Mouse (Mus musculus): ENCODE data around the gene Sh2b1. TPM values are rescaled to one million over a fixed set of nuclear protein-coding genes. Genes with fewer than 3 reads are reported as not detected.
A peak's percentile ranks its signal among the peaks of the same experiment; 100 is the strongest.

Gene Sh2b1
- polyA plus RNA-seq, 1 experiment from 2014 or later, result 69.1 TPM

DNA sequence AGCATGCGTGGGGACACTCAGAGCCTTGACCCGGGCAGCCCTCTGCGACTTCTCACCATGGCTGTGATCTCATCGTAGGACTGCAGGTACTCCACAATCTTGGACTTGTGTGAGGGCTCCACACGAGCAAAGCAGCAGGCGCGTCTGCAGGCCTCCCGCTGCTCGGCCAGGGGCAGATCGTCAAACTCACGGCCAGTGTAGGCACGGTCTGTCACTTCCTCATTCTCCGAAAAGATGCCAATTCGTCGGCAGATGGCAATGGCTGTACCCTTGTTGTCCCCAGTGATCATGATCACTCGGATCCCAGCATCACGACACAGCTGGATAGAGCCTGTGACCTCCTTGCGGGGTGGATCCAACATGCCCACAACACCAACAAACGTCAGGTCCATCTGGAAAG lies 26.7 kb downstream of the Sh2b1 start:
- no peaks in the 10 kb centered on the region for H3K4me1 ChIP-seq
- no peaks in the 10 kb centered on the region for H3K9me3 ChIP-seq
- H3K27ac ChIP-seq (replicated peaks), result no peak overlapping the region
- peaks cover 14% of the 10 kb centered on the region for H3K36me3 ChIP-seq
- H3K9ac ChIP-seq (replicated peaks), result no peak overlapping the region
- no peak for ATAC-seq (replicated peaks)
- 92% methylated on average over 19 of the region's 19 CpGs for WGBS
- no peak overlapping the region for H3K4me2 ChIP-seq (replicated peaks)
- H3K4me3 ChIP-seq, result no peak overlapping the region
- H3K27me3 ChIP-seq, result no peaks in the 10 kb centered on the region

DNA sequence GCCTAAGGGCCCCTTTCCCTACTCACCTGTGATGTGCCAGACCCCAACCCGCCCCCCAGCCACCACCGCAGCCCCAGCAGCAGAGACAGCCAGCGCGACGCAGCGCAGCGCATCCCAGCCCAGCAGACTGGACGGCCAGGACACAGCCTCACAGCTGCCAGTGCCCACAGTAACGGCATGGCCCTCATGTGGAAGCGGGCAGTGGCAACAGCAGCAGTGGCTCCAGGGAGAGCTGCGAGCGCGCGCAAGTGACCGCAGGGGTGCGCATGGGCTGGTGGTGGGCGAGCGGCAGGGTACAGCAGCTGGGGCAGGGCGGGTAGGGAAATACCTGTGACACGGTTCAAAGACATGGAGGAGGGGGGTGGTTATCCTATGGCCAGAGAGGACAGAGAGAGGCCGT lies 29.0 kb downstream of the Sh2b1 start:
- Histone ChIP-seq H3K4me1 (no peaks in the 10 kb centered on the region), H3K36me3 (peaks cover 18% of the 10 kb centered on the region), H3K27me3 (no peaks in the 10 kb centered on the region), H3K9ac (replicated peaks) (no peak overlapping the region), H3K4me3 (no peak overlapping the region), H3K27ac (replicated peaks) (no peak overlapping the region), H3K9me3 (no peaks in the 10 kb centered on the region), H3K4me2 (replicated peaks) (no peak overlapping the region)
- ATAC-seq (replicated peaks), result no peak
- WGBS, result 92% methylated on average over 21 of the region's 21 CpGs

GRCm38 (mm10) chr7:126445104-126445815 lies 30.0 kb downstream of the Sh2b1 start:
- no peak overlapping the region for H3K9ac ChIP-seq (replicated peaks)
- H3K36me3 ChIP-seq, result peaks cover 18% of the 10 kb centered on the region
- no peak overlapping the region for H3K4me3 ChIP-seq
- no peak overlapping the region for H3K27ac ChIP-seq (replicated peaks)
- WGBS, result 93% methylated on average over 15 of the region's 15 CpGs
- no peak for ATAC-seq (replicated peaks)
- H3K9me3 ChIP-seq, result no peaks in the 10 kb centered on the region
- no peak overlapping the region for H3K4me2 ChIP-seq (replicated peaks)
- H3K27me3 ChIP-seq, result no peaks in the 10 kb centered on the region
- H3K4me1 ChIP-seq, result no peaks in the 10 kb centered on the region

DNA sequence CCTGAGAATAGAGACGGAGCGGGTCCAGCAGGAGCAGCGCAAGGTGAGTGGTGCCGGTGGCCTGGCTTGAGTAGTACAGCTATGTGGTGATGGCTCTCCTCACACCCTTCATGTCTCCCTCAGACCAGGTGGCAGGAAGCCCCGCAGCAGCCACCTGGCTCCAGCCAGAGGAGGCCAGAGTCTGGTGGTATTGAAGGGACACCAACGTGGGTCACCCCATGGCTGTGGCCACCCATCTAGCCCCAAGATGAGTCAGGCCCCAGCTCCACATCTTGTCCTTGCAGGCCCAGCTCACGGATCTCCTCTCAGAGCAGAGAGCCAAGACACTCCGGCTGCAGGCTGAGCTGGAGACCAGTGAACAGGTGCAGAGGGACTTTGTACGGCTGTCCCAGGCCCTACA lies 30.7 kb downstream of the Sh2b1 start:
- Histone ChIP-seq H3K4me2 (replicated peaks) (no peak overlapping the region), H3K27ac (replicated peaks) (no peak overlapping the region), H3K27me3 (no peaks in the 10 kb centered on the region), H3K4me3 (no peak overlapping the region), H3K9ac (replicated peaks) (no peak overlapping the region), H3K4me1 (no peaks in the 10 kb centered on the region), H3K9me3 (no peaks in the 10 kb centered on the region), H3K36me3 (peaks cover 18% of the 10 kb centered on the region)
- 92% methylated on average over 9 of the region's 9 CpGs for WGBS
- no peak for ATAC-seq (replicated peaks)

DNA sequence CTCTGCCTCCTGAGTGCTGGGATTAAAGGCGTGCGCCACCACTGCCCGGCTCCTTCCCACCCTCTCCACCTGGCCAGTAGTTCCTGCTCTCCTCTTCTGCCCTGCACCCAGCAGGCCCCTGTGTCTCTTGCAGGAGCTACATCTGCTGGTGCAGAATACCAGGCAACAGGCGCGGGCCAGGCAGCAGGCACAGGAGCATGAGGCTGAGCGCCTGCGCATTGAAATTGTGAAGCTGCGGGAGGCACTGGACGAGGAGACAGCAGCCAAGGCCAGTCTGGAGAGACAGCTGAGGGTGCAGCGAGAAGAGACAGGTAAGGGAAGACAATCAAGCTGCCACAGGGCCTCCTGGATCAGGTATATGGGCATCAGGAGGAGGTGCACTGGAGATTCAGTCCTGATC lies 31.2 kb downstream of the Sh2b1 start:
- no peak for ATAC-seq (replicated peaks)
- WGBS, result 96% methylated on average over 10 of the region's 10 CpGs
- H3K27me3 ChIP-seq, result no peaks in the 10 kb centered on the region
- peaks cover 20% of the 10 kb centered on the region for H3K36me3 ChIP-seq
- H3K4me2 ChIP-seq (replicated peaks), result no peak overlapping the region
- no peak overlapping the region for H3K4me3 ChIP-seq
- no peak overlapping the region for H3K9ac ChIP-seq (replicated peaks)
- H3K9me3 ChIP-seq, result no peaks in the 10 kb centered on the region
- no peaks in the 10 kb centered on the region for H3K4me1 ChIP-seq
- H3K27ac ChIP-seq (replicated peaks), result no peak overlapping the region

DNA sequence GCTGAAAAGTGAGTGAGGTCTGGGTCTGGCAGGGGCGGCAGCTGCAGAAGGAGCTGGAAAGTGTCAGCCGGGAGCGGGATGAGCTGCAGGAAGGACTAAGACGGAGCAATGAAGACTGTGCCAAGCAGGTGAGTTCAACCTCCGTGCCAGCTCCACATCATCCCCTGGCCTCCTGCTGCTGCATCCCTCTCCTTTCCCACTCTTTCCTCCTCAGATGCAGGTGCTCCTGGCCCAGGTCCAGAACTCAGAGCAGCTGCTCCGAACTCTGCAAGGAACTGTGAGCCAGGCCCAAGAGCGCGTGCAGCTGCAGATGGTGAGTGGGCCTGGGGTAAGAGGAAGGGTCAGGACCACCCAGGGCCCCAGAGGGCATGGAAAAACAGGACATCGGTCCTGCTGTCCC lies 35.1 kb downstream of the Sh2b1 start:
- ATAC-seq (replicated peaks), result no peak
- Histone ChIP-seq H3K9ac (replicated peaks) (no peak overlapping the region), H3K27ac (replicated peaks) (no peak overlapping the region), H3K9me3 (no peaks in the 10 kb centered on the region), H3K27me3 (no peaks in the 10 kb centered on the region), H3K36me3 (peaks cover 19% of the 10 kb centered on the region), H3K4me1 (no peaks in the 10 kb centered on the region), H3K4me3 (no peak overlapping the region), H3K4me2 (replicated peaks) (no peak overlapping the region)
- 70% methylated on average over 9 of the region's 9 CpGs for WGBS

GRCm38 (mm10) chr7:126436851-126437250 lies 38.4 kb downstream of the Sh2b1 start:
- Histone ChIP-seq H3K4me3 (no peak overlapping the region), H3K36me3 (peaks cover 12% of the 10 kb centered on the region; the same call in 1 of the 2 replicates), H3K4me1 (no peaks in the 10 kb centered on the region), H3K4me2 (replicated peaks) (no peak overlapping the region), H3K9me3 (no peaks in the 10 kb centered on the region), H3K9ac (replicated peaks) (no peak overlapping the region), H3K27me3 (no peaks in the 10 kb centered on the region), H3K27ac (replicated peaks) (no peak overlapping the region)
- ATAC-seq (replicated peaks), result no peak
- WGBS, result 15% methylated on average over 8 of the region's 8 CpGs

DNA sequence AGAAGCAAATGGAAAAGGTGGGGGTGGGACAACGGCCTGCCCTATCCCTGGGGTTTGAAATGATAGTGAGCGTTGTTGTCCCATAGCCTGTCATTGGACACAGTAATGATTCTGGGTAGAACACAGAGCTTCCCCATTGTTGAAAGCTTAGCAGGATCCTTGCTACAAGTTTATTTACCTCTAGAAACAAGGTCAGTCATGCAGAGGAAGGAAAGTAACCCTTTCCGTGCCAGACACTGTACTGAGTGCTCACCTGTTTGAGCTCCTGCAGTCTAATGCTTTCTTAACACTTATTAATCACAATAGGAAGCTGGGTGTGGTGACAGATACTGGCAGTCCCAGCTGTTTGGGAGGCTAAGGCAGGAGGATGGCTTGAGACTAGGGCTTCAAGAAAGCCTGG lies 39.4 kb downstream of the Sh2b1 start:
- no peak for ATAC-seq (replicated peaks)
- Histone ChIP-seq H3K4me3 (no peak overlapping the region), H3K9me3 (no peaks in the 10 kb centered on the region), H3K36me3 (0 out of 2 replicates have a peak, but pooled peaks cover 9% of the 10 kb centered on the region), H3K27me3 (no peaks in the 10 kb centered on the region), H3K27ac (replicated peaks) (no peak overlapping the region), H3K4me2 (replicated peaks) (no peak overlapping the region), H3K4me1 (no peaks in the 10 kb centered on the region), H3K9ac (replicated peaks) (no peak overlapping the region)
- WGBS, result 80% methylated on average over 3 of the region's 3 CpGs

DNA sequence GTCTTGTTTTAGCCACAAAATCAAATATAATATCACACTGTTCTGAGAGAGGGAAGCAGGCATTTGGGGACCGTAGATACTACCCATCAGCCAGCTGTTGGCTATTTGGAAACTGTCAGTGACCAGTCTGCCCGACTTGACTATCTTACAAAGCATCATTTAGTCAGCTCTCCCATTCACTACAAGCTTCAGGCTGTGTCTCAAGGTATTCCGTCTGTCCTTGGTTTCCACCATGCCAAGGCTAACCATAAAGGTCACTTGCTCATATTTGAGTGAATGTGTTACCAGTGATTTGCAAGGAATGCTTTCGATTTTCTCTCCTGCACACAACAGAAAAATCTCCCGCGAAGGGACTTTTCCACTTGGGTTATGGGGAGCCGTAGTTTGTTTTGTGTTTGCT lies 40.5 kb downstream of the Sh2b1 start:
- WGBS, result 95% methylated on average over 7 of the region's 7 CpGs
- 0 out of 2 replicates have a peak, but pooled peaks cover 9% of the 10 kb centered on the region for H3K36me3 ChIP-seq
- no peaks in the 10 kb centered on the region for H3K27me3 ChIP-seq
- H3K4me3 ChIP-seq, result no peak overlapping the region
- H3K9ac ChIP-seq (replicated peaks), result no peak overlapping the region
- peaks cover 3% of the 10 kb centered on the region for H3K4me1 ChIP-seq
- ATAC-seq (replicated peaks), result no peak
- H3K27ac ChIP-seq (replicated peaks), result no peak overlapping the region
- no peak overlapping the region for H3K4me2 ChIP-seq (replicated peaks)
- H3K9me3 ChIP-seq, result no peaks in the 10 kb centered on the region

DNA sequence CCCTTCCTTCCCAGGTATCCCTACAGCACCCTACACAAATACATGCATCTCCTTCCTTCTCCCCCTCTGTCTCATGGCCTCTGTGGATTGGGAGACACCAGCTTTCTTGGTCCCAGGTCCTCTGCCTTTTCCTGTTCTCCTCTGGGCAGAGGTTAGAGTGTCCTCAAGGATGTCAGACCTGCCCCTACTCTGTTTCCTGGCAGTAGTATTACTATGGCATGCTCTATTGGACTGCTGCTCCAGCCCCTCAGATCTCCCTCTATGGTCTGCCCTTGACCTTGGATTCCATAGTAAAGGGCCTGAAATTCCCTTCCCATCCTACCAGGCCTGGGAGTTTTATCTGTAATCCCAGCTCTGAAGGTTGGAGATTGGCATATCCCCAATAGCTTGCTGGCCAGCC lies 45.1 kb downstream of the Sh2b1 start:
- peaks cover 16% of the 10 kb centered on the region for H3K4me1 ChIP-seq
- H3K4me2 ChIP-seq (replicated peaks), result no peak overlapping the region
- no peak overlapping the region for H3K9ac ChIP-seq (replicated peaks)
- ATAC-seq (replicated peaks), result no peak
- no peaks in the 10 kb centered on the region for H3K27me3 ChIP-seq
- no peaks in the 10 kb centered on the region for H3K9me3 ChIP-seq
- H3K4me3 ChIP-seq, result no peak overlapping the region
- H3K36me3 ChIP-seq, result 0 out of 2 replicates have a peak, but pooled peaks cover 3% of the 10 kb centered on the region
- H3K27ac ChIP-seq (replicated peaks), result no peak overlapping the region

GRCm38 (mm10) chr7:126429503-126429898 lies 45.7 kb downstream of the Sh2b1 start:
- H3K27me3 ChIP-seq, result no peaks in the 10 kb centered on the region
- H3K9ac ChIP-seq (replicated peaks), result peak overlapping the region; percentile 86
- H3K27ac ChIP-seq (replicated peaks), result no peak overlapping the region
- H3K4me2 ChIP-seq (replicated peaks), result peak overlapping the region; percentile 90
- peaks cover 16% of the 10 kb centered on the region for H3K4me1 ChIP-seq
- ATAC-seq (replicated peaks), result peak; percentile 42
- WGBS, result 29% methylated on average over 15 of the region's 15 CpGs
- no peaks in the 10 kb centered on the region for H3K9me3 ChIP-seq
- 0 out of 2 replicates have a peak, but pooled peaks cover 3% of the 10 kb centered on the region for H3K36me3 ChIP-seq
- peak overlapping the region; percentile 59 for H3K4me3 ChIP-seq

- peak within 1 kb of the TSS; percentile 85 for H3K27ac ChIP-seq (replicated peaks)
- H3K36me3 ChIP-seq, result no peaks in the 10 kb centered on the region
- ATAC-seq (replicated peaks), result peak; percentile 94
- H3K9ac ChIP-seq (replicated peaks), result peak within 1 kb of the TSS; percentile 86
- H3K4me1 ChIP-seq, result peaks cover 16% of the 10 kb centered on the region
- no peaks in the 10 kb centered on the region for H3K9me3 ChIP-seq
- H3K27me3 ChIP-seq, result no peaks in the 10 kb centered on the region
- H3K4me3 ChIP-seq, result peak within 1 kb of the TSS; percentile 59
- H3K4me2 ChIP-seq (replicated peaks), result peak within 1 kb of the TSS; percentile 90
- WGBS, result under 1% methylated on average over 80 of the region's 82 CpGs
These were observed 46.4 kb downstream of the Sh2b1 start, which contains the start of gene Rabep2 for GRCm38 (mm10) chr7:126428631-126429502. Gene Rabep2 (plus strand): TSS chr7:126428759.

All from forebrain, embryonic 15.5 days (tissue).